Mouse (Mus musculus) spleen, adult 2 months (tissue): ENCODE results near the gene Cldn9. TPM values are rescaled to one million over a fixed set of nuclear protein-coding genes. Genes with fewer than 3 reads are reported as not detected.

Experiments
- DNase-seq, 2 experiments: peaks; one replicate each; pipeline versions ENCODE4 v3.0.0 to v3.0.0-alpha.2; 2012 to 2021; ENCODE audit warnings: low spot score in 2 of 2, low read depth in 1 of 2
- H3K27ac ChIP-seq: fragments of 200-500 bp; 2 replicates; pipeline ENCODE4 v1.5.1; 2012; ENCODE audit warnings: low read length, inconsistent platforms; ENCODE audit not compliant: insufficient read depth
- H3K27me3 ChIP-seq: fragments of 200-500 bp; 2 replicates; pipeline ENCODE4 v1.6.1; 2012; ENCODE audit warnings: mild to moderate bottlenecking, moderate library complexity, low read length, inconsistent platforms; ENCODE audit not compliant: control insufficient read depth, insufficient read depth
- H3K36me3 ChIP-seq: fragments of 200-500 bp; 2 replicates; pipeline ENCODE4 v1.6.1; 2012; ENCODE audit warnings: mild to moderate bottlenecking, low read length, inconsistent platforms; ENCODE audit not compliant: control insufficient read depth, insufficient read depth
- H3K4me1 ChIP-seq: fragments of 200-500 bp; 2 replicates; pipeline ENCODE4 v1.6.1; 2011; ENCODE audit warnings: inconsistent platforms; ENCODE audit not compliant: control insufficient read depth, insufficient read depth, insufficient read length
- H3K4me3 ChIP-seq: fragments of 200-500 bp; 2 replicates; pipeline ENCODE4 v1.5.1; 2011; ENCODE audit warnings: mild to moderate bottlenecking, inconsistent platforms; ENCODE audit not compliant: insufficient read depth, insufficient read length; ENCODE audit errors: extremely low read depth
- CTCF ChIP-seq: fragments of 200-500 bp; IDR thresholded peaks from 2 replicates; pipeline ENCODE4 v1.5.1; 2011; ENCODE audit warnings: mild to moderate bottlenecking, inconsistent platforms; ENCODE audit not compliant: insufficient read depth, insufficient read length, insufficient replicate concordance; ENCODE audit errors: extremely low read depth
- POLR2A ChIP-seq: fragments of 200-500 bp; IDR thresholded peaks from 2 replicates; pipeline ENCODE4 v1.6.1; 2011; ENCODE audit warnings: low read depth, low read length, inconsistent platforms
- WGBS: fragments of 180-500 bp; shearing (Covaris S2); methylation state at CpG from one replicate; pipeline ENCODE4 v1.1.7; 2018; 5-methylcytosine and 5-hydroxymethylcytosine counted together
- polyA plus RNA-seq: library from polyadenylated mRNA; depleted of rRNA; stranded (reverse); fragments of >200 nt; gene quantifications from 2 replicates; pipeline ENCODE4 v1.2.3, GENCODE M21; 2012

Gene Cldn9
- polyA plus RNA-seq, 1 experiment: 0.19 TPM

DNA sequence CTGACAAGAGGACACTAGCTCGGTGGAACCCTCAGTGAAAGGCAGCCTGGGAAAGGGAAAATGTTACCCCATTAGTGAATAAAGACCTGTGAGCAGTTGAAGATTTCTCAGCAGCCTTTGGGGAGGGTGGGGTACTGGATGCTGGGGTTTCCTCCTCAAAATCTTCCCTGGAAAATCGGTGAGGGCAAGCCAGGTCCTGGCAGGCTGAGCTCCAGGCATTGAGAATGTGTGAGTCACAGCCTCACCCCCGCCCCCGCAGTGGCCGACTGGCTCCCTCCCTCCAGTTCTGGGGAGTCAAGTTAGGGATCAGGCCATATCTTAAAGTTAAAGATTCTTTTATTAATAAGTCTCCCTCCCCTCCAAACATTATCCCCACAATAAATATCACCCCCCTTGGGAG is 8.7 kb downstream of the Cldn9 start:
- peaks cover 13% of the 10 kb centered on the region for H3K4me1 ChIP-seq
- no peak overlapping the region for H3K4me3 ChIP-seq
- peaks cover under 1% of the 10 kb centered on the region; the same call in 1 of the 2 replicates for H3K36me3 ChIP-seq
- WGBS: 71% methylated on average over 5 of the region's 5 CpGs
- no peak for DNase-seq
- H3K27ac ChIP-seq: no peak overlapping the region
- TF ChIP-seq POLR2A: no peak
- no peak for TF ChIP-seq CTCF
- H3K27me3 ChIP-seq: peaks cover 8% of the 10 kb centered on the region

DNA sequence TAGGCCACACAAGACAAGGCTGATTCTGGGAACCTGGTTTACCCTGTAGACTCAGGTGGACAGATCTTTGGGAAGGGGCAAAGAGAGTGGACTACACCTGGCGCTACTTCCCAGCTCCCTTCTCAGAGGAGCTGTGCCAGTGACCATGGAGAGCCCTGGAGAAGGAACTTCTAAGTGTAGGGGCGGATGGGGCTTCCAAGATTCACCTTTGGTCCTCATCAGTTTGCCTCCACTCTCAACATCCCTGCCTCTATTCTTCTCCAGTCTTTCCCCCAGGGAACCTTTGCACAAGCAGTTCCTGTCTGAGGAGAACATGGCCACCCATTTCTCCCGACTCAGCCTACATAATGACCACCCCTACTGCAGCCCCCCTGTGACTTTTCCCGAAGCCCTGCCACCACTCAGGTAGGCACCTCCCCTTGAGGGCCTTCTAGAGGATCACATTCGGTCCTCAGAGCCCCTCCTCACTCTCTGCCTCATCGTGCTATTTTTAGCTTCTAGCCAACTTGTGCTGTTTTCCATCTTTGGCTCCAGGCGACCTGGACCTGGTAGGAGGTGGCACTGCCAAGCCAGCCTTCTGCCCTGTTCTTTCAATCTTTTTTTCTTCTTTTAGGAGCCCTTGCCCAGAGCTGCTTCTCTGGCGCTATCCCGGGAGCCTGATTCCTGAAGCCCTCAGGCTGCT is 9.4 kb downstream of the Cldn9 start:
- 62% methylated on average over 9 of the region's 9 CpGs for WGBS
- TF ChIP-seq CTCF (no peak), POLR2A (no peak)
- DNase-seq: no peak
- Histone ChIP-seq H3K27me3 (peaks cover 6% of the 10 kb centered on the region), H3K36me3 (peaks cover 5% of the 10 kb centered on the region), H3K27ac (peak overlapping the region; percentile 96; the same call in 1 of the 2 replicates), H3K4me1 (peaks cover 13% of the 10 kb centered on the region), H3K4me3 (peak overlapping the region; percentile 84; the same call in 1 of the 2 replicates)

DNA sequence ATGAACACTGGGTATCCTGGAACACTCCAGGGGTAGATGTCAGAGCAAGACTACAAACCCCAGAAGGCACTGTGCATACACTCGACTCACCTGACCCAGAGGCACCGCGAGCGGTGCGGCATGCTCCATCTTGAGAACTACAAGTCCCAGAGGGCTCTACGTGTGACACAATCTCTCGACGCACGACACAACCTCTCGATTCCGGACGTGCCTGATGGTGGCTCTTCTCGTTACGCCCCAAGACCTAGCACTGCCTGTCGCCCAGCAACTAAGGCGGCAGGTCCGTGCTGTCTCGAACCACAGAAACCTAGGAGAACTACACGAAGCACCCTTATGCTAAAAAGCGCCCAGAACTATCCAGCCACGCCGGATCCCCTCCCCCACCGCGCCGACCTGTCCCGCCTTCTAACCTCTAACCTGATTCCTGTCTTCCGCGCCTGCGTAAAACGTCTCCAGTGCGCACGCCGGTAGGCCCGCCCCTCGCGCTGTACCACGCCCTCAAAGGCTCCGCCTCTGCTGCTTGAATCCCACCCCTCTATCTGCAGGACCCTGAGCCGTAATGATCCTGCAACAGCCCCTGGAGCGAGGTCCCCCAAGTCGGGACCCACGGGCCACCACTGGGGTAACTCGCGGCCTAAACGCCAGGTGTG is 10.3 kb downstream of the Cldn9 start, which contains the start of the genes Hcfc1r1 and Thoc6:
Hcfc1r1 (plus strand) TSS at position 173 of the 650 bp plus-strand sequence.
Thoc6 (minus strand) TSS at position 459 of the 650 bp plus-strand sequence.
- Histone ChIP-seq H3K36me3 (peaks cover 12% of the 10 kb centered on the region), H3K4me3 (peak within 1 kb of the TSS; percentile 84), H3K27ac (peak within 1 kb of the TSS; percentile 96), H3K4me1 (peaks cover 13% of the 10 kb centered on the region), H3K27me3 (no peaks in the 10 kb centered on the region)
- peak; percentile 88 to 94 for DNase-seq
- under 1% methylated on average over 45 of the region's 45 CpGs for WGBS
- TF ChIP-seq CTCF: no peak
- peak; percentile 40 for TF ChIP-seq POLR2A

- H3K27ac ChIP-seq: no peak overlapping the region
- DNase-seq: no peak
- WGBS: 68% methylated on average over 3 of the region's 3 CpGs
- no peaks in the 10 kb centered on the region for H3K27me3 ChIP-seq
- H3K4me1 ChIP-seq: peaks cover 13% of the 10 kb centered on the region
- H3K4me3 ChIP-seq: no peak overlapping the region
- no peak for TF ChIP-seq CTCF
- TF ChIP-seq POLR2A: no peak
- peaks cover 15% of the 10 kb centered on the region for H3K36me3 ChIP-seq
Measured at GRCm38 (mm10) chr17:23672761-23673160, 11.1 kb downstream of the Cldn9 start.

DNA sequence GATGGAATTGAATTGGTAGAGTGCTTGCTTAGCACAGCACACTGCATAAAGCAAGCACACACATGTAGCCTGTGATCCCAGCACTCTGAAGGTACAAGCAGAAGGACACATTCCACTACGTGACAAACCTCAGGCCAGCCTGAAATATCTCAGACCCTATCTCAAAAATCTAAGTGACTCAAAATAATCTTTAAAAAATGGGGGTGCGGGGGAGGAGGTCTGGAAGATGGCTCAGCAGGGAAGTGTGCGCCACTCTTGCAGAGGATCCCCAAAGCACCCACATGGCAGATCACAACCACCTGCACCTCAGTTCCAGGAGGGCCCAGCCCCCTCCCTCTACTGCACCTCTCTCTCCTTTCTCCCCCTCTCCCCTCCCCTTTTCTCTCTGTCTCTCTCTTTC is 12.3 kb downstream of the Cldn9 start:
- 83% methylated on average over 3 of the region's 3 CpGs for WGBS
- Histone ChIP-seq H3K27me3 (no peaks in the 10 kb centered on the region), H3K4me3 (no peak overlapping the region), H3K27ac (no peak overlapping the region), H3K4me1 (peaks cover 11% of the 10 kb centered on the region), H3K36me3 (peaks cover 15% of the 10 kb centered on the region)
- no peak for DNase-seq
- TF ChIP-seq CTCF (no peak), POLR2A (no peak)

GRCm38 (mm10) chr17:23670516-23671074 is 13.2 kb downstream of the Cldn9 start:
- no peak overlapping the region for H3K4me3 ChIP-seq
- H3K27ac ChIP-seq: no peak overlapping the region
- DNase-seq: no peak
- H3K27me3 ChIP-seq: no peaks in the 10 kb centered on the region
- TF ChIP-seq CTCF: no peak
- TF ChIP-seq POLR2A: no peak
- H3K36me3 ChIP-seq: peaks cover 15% of the 10 kb centered on the region
- 91% methylated on average over 7 of the region's 7 CpGs for WGBS
- peaks cover 5% of the 10 kb centered on the region; the same call in 1 of the 2 replicates for H3K4me1 ChIP-seq

GRCm38 (mm10) chr17:23665511-23665910 is 18.3 kb downstream of the Cldn9 start:
- no peak for TF ChIP-seq POLR2A
- TF ChIP-seq CTCF: no peak
- Histone ChIP-seq H3K4me3 (no peak overlapping the region), H3K36me3 (peaks cover 15% of the 10 kb centered on the region), H3K4me1 (peaks cover 7% of the 10 kb centered on the region; the same call in 1 of the 2 replicates), H3K27ac (no peak overlapping the region), H3K27me3 (peaks cover under 1% of the 10 kb centered on the region; the same call in 1 of the 2 replicates)
- DNase-seq: no peak
- WGBS: 91% methylated on average over 14 of the region's 14 CpGs
